Mouse (Mus musculus) hematopoietic stem cell, adult 5-6 weeks (primary cell): ENCODE data around the gene Krtcap2. TPM values are rescaled to one million over a fixed set of nuclear protein-coding genes. Genes with fewer than 3 reads are reported as not detected.

ENCODE experiments used
- ATAC-seq, 2 experiments: fragments of 125-278 bp in 1 of 2; replicated peaks in 1 of 2; 2 replicates each; pipeline ENCODE4 v1.8.0; 2016 to 2017; ENCODE audit warnings: inconsistent platforms in 2 of 2, mild to moderate bottlenecking in 2 of 2, moderate number of reproducible peaks in 2 of 2, low read depth in 1 of 2, moderate TSS enrichment in 1 of 2; ENCODE audit not compliant: low FRiP score in 2 of 2, poor library complexity in 2 of 2, severe bottlenecking in 2 of 2, insufficient read depth in 1 of 2, low TSS enrichment in 1 of 2
- total RNA-seq: library from RNA; stranded (forward); fragments of 172-1452, 232-1000 nt; gene quantifications from 2 replicates; pipeline ENCODE4 v1.2.3, GENCODE M21; 2017

Gene Krtcap2
- total RNA-seq, 1 experiment from 2014 or later = 108 TPM

- no peak for ATAC-seq
These were observed 46.1 kb downstream of the Krtcap2 start for GRCm38 (mm10) chr3:89291874-89292273.

GRCm38 (mm10) chr3:89292303-89292702 lies 46.5 kb downstream of the Krtcap2 start:
- ATAC-seq = no peak

- no peak for ATAC-seq
These were observed 47.6 kb downstream of the Krtcap2 start for GRCm38 (mm10) chr3:89293247-89293918.

GRCm38 (mm10) chr3:89294195-89294594 lies 48.4 kb downstream of the Krtcap2 start:
- no peak for ATAC-seq

GRCm38 (mm10) chr3:89295685-89296230 lies 50.0 kb downstream of the Krtcap2 start:
- ATAC-seq = no peak

GRCm38 (mm10) chr3:89296761-89297396 lies 51.1 kb downstream of the Krtcap2 start:
- no peak for ATAC-seq

- no peak for ATAC-seq
These were observed 53.1 kb downstream of the Krtcap2 start for GRCm38 (mm10) chr3:89298908-89299307.

- ATAC-seq = peak; percentile 37 to 48; a peak in 3 of 4 replicates
These were observed 53.7 kb downstream of the Krtcap2 start for GRCm38 (mm10) chr3:89299499-89299898.

Other genes with a start within 250 kb of the Krtcap2 start
- 8.4 and 15.2 TPM in 2 replicates for gene Rusc1, start 152.7 kb upstream of the Krtcap2 start, total RNA-seq
- not detected in 2 replicates for gene Gm43738, start 144.9 kb upstream of the Krtcap2 start, total RNA-seq
- gene Fdps, start 144.0 kb upstream of the Krtcap2 start, total RNA-seq = 78.9 and 98.4 TPM in 2 replicates
- gene Pklr, start 109.8 kb upstream of the Krtcap2 start, total RNA-seq = 1.9 and 15.5 TPM in 2 replicates
- 1.5 and 3.5 TPM in 2 replicates for gene Hcn3, start 85.8 kb upstream of the Krtcap2 start, total RNA-seq
- 73.3 and 87.2 TPM in 2 replicates for gene Clk2, start 81.2 kb upstream of the Krtcap2 start, total RNA-seq
- gene Scamp3, start 68.5 kb upstream of the Krtcap2 start, total RNA-seq = 23.5 and 23.8 TPM in 2 replicates
- gene Fam189b, start 62.8 kb upstream of the Krtcap2 start, total RNA-seq = 7.3 and 8.0 TPM in 2 replicates
- 33.2 and 43.8 TPM in 2 replicates for gene Gba, start 43.0 kb upstream of the Krtcap2 start, total RNA-seq
- gene Thbs3, start 30.8 kb upstream of the Krtcap2 start, total RNA-seq = 0.38 TPM in 1 of 2 replicates, not detected in the other
- gene Mtx1, start 18.9 kb upstream of the Krtcap2 start, total RNA-seq = 52.1 and 81.3 TPM in 2 replicates
- gene Muc1, start 16.9 kb upstream of the Krtcap2 start, total RNA-seq = 0.44 and 1.7 TPM in 2 replicates
- 3.4 and 3.8 TPM in 2 replicates for gene Trim46, start 343 bp downstream of the Krtcap2 start, total RNA-seq
- gene Dpm3, start 13.4 kb downstream of the Krtcap2 start, total RNA-seq = 65.6 and 96.1 TPM in 2 replicates
- 96.6 and 133 TPM in 2 replicates for gene Slc50a1, start 24.6 kb downstream of the Krtcap2 start, total RNA-seq
- gene Efna1, start 35.2 kb downstream of the Krtcap2 start, total RNA-seq = 0.75 TPM in 1 of 2 replicates, not detected in the other
- gene Efna3, start 77.0 kb downstream of the Krtcap2 start, total RNA-seq = not detected in 2 replicates
- 0.99 and 3.4 TPM in 2 replicates for gene Efna4, start 92.1 kb downstream of the Krtcap2 start, total RNA-seq
- 28.9 and 30.9 TPM in 2 replicates for gene Adam15, start 104.0 kb downstream of the Krtcap2 start, total RNA-seq
- gene Dcst2, start 116.0 kb downstream of the Krtcap2 start, total RNA-seq = not detected in 2 replicates
- gene Dcst1, start 119.3 kb downstream of the Krtcap2 start, total RNA-seq = not detected in 2 replicates
- gene Zbtb7b, start 148.8 kb downstream of the Krtcap2 start, total RNA-seq = 8.6 and 9.9 TPM in 2 replicates
- gene Lenep, start 156.8 kb downstream of the Krtcap2 start, total RNA-seq = 0.15 and 1.9 TPM in 2 replicates
- 12.9 and 18.2 TPM in 2 replicates for gene Flad1, start 165.9 kb downstream of the Krtcap2 start, total RNA-seq
- 106 and 133 TPM in 2 replicates for gene Cks1b, start 172.4 kb downstream of the Krtcap2 start, total RNA-seq
- 50.8 and 51.2 TPM in 2 replicates for gene Shc1, start 172.5 kb downstream of the Krtcap2 start, total RNA-seq
- gene Pygo2, start 184.2 kb downstream of the Krtcap2 start, total RNA-seq = 11.8 and 14.3 TPM in 2 replicates
- 26.7 and 28.4 TPM in 2 replicates for gene Pbxip1, start 190.7 kb downstream of the Krtcap2 start, total RNA-seq
- gene Pmvk, start 208.6 kb downstream of the Krtcap2 start, total RNA-seq = 21.4 and 21.6 TPM in 2 replicates